Mouse (Mus musculus) bone marrow macrophage, adult 2 months (primary cell): Measurements from ENCODE around the gene Dtd1.

Experiments used
- CTCF ChIP-seq: IDR thresholded peaks from 2 replicates; pipeline ENCODE4 v1.5.1; 2012; ENCODE audit warnings: low read depth, mild to moderate bottlenecking, low read length, moderate library complexity
- POLR2A ChIP-seq: IDR thresholded peaks from 2 replicates; pipeline ENCODE4 v1.6.1; 2012; ENCODE audit warnings: mild to moderate bottlenecking, low read depth, low read length, borderline replicate concordance

- no peak for TF ChIP-seq CTCF
- TF ChIP-seq POLR2A: no peak
Measured at GRCm38 (mm10) chr2:144670289-144670930, 70.7 kb downstream of the Dtd1 start.
